Mouse (Mus musculus) liver (tissue): ENCODE measurements around the gene Flt4.
A peak's percentile ranks its signal among the peaks of the same experiment; 100 is the strongest.
"Not testable (repeated sequence)": the region's sequence is repeated elsewhere in the genome, so short reads cannot be mapped to it uniquely, and the experiment has no call there.

Experiments used
- DNase-seq: peaks from one replicate; pipeline ENCODE4 v3.0.0-alpha.2; 2020; ENCODE audit warnings: mixed read lengths

Gene Flt4

GRCm38 (mm10) chr11:49608938-49609867, at the start of gene Flt4:
TSS of gene Flt4 (plus strand) at chr11:49609263.
- DNase-seq, result not testable (repeated sequence)

DNA sequence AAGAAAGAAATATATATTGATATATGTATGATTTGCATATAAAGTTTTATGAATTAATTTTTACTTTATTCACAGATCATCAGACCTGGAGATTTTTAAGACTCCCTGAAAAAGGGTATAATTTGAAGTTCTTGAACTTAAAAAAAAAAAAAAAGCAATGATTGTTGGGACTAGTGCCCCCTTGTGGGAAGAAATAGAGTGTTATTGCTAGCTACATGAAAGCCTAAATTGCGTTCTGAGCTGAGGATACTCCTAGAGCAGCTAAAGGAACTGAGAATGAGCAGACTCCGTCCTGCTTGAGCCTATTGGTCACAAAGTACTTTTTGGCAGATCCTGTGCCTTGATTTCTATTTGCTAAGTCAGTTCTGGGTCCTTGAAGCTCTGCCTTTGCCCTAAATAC, 34.0 kb upstream of the Flt4 start:
- not testable (repeated sequence) for DNase-seq

GRCm38 (mm10) chr11:49580452-49580851, 28.6 kb upstream of the Flt4 start:
- not testable (repeated sequence) for DNase-seq

DNA sequence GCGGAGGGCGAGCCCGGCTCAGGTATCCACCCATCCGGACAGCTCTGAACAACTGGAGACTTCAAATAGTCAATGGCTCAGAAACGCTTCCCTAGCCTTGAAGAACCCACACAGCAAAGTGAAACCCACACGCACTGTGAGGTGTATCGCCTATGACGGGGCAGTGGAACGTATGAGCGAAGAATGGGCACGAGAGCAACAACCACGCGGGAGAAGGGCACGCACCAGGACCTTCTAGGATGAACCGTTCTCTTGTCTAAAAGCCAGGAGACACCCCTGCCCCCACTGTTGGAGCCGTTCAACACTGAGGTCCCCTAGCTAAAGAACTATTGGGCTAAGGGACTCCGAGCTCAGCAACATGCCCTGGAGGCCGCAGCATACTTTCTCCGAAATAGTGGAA, 18.9 kb upstream of the Flt4 start:
- DNase-seq, result no peak

GRCm38 (mm10) chr11:49597149-49597548, 11.9 kb upstream of the Flt4 start:
- not testable (repeated sequence) for DNase-seq

DNA sequence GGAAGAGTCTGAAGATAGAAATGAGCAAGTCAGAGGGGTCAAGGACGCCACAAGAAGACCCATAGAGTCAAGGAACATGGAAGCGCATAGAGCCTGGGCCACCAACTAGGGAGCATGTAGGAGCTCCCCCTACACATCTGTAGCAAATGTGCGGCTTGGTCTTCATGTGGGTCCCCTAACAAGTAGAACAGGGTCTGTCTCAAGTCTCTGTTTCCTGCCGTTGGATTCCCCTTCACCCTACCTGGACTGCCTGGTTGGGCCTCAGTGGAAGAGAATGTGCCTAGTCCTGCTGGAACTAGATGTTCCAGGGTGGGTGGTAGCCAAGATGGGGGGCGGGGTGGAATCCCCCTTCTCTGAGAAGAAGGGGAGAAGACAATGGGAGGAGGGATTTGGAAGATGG, 757 bp upstream of the Flt4 start:
- not testable (repeated sequence) for DNase-seq

DNA sequence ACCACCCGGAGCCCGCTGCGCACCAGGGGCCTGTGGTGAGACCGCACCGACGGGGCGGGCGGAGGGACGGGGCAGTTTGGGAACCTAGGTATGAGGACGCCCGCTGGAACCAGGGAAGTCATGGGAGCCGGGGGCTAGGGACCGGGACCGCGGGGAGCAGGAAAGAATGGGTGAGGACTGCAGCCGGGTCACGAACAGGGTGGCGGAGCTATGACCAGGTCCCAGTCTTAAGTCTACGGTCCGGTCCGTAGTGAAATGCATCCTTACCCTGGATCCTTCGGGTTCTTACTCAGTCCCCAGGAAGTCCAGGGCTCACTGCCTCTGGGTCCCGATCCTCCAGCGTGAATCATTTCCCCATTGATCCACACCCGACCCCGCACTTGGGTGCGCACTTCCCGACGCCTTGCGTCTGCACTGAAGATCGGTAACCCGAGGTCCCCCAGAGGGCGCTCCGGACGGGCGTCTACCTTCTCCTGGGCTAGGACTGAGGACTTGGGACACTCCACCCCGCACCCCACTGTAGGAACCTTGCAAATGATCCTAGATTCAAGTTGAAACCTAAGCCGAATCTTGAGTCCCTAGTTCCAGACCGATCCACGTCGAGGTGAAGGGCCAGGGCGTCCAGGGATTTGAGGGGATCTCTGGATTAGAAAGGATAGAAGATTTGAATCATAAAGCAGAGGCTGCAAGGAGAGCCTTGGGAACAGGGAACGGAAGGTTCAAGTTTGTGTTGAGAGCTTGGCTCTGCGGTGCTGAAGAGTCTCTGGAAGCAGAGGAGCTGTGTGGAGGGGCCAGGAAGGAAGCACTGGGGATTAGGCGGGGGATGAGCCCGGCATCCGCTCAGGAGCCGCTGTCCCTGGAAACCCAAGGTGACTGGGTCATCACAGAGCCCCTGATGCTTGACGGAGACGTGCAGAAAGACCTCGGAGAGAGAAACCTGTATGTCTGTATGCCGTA, 1.1 kb downstream of the Flt4 start:
- not testable (repeated sequence) for DNase-seq

- not testable (repeated sequence) for DNase-seq
Measured at GRCm38 (mm10) chr11:49611349-49611748, 2.3 kb downstream of the Flt4 start.

DNA sequence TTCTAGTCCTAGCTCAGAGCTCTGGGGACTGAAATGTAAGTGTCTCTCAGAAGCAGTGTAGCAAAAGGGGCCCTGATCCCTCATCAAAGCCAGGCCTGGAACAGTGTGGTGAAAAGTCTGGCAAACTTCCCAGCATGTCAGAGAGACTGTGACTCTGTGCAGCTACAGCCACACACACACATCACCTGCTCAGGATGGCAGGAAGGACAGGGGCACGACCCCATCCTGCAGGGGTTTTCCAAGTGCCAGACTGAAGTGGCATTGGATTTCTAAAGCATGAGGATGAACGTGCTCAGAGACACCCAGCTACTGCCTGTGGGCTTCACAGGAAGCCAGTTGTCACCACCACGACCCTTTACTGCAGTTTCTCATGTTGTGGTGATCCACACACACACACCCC, 3.1 kb downstream of the Flt4 start:
- no peak for DNase-seq

GRCm38 (mm10) chr11:49613349-49613748, 4.3 kb downstream of the Flt4 start:
- peak; percentile 39 for DNase-seq

- DNase-seq, result no peak
Measured at GRCm38 (mm10) chr11:49615856-49616725, 7.0 kb downstream of the Flt4 start.

- no peak for DNase-seq
Measured at GRCm38 (mm10) chr11:49618476-49618875, 9.4 kb downstream of the Flt4 start.

DNA sequence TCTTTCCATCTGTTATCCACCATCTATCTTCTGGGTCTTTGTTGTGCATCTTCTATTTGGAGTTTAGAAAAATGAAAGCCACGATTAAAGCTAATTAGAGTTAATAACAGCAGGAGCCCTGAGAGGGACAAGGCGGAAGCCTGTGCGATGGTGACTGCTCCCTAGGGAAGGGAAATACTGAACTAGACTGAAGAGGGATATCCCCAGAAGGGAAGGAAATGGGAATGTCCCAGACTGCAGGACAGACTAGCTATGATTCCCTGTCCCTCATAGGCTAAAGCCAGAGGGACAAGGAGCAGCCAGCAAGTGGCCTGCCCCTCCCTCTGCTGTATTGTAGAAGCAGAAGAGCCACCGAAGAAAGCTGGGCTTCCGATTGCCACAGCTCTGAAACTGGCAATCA, 12.9 kb downstream of the Flt4 start:
- no peak for DNase-seq

DNA sequence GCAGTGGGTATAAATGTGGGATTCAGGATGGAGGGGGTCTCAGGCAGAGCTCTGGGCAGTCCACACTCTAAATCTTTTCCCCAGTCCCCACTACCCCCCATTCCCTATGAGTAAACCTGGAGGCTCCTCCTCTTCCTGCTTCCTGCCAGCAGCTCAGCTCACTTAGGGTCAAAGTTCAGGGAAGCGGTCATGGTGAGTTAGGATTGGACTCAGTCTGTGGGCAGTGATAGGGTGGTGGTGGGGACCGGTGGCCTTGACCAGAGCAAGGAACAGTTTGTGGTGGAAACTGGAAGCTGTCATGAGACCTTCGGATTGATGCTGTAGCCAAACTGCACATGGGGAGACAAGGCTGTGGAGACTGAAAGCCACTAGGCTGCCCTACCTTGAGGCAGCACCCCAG, 15.1 kb downstream of the Flt4 start:
- DNase-seq, result no peak

DNA sequence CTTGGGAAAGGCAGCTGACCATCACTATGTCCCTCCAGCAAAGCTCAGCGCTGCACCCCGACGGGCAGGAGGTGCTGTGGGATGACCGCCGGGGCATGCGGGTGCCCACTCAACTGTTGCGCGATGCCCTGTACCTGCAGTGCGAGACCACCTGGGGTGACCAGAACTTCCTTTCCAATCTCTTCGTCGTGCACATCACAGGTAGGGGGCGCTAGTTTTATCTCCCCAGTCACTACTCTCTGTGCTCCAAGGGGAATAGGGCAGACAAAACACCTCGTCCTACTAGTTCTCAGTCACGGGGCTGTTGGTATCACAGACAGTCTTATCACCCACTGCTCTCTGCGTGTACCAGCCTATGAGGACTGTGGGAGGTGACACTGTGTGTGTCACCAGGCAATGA, 16.8 kb downstream of the Flt4 start:
- no peak for DNase-seq

GRCm38 (mm10) chr11:49626748-49627147, 17.7 kb downstream of the Flt4 start:
- DNase-seq, result no peak

GRCm38 (mm10) chr11:49631154-49631553, 22.1 kb downstream of the Flt4 start:
- DNase-seq, result no peak

GRCm38 (mm10) chr11:49632256-49632655, 23.2 kb downstream of the Flt4 start:
- no peak for DNase-seq

GRCm38 (mm10) chr11:49634101-49634500, 25.0 kb downstream of the Flt4 start:
- DNase-seq, result no peak

DNA sequence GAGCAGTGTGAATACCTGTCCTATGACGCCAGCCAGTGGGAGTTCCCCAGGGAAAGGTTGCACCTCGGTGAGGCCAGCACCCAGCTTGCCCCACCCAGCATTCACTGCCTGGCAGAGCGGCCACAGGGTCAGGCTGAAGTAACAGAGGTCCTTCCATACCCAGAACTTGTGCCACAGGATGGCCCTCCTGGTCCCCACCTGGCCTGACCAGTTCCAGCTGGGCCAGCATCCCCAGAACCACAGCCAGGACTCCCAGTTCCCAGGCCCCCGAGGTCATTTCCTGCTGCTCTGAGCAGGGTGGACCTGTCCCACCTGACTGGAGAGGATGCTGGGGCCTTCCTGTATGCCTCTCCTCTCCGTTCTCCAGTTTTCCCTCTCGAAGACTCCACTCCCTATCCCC, 26.6 kb downstream of the Flt4 start:
- DNase-seq, result no peak

- DNase-seq, result no peak
Measured at GRCm38 (mm10) chr11:49636449-49636848, 27.4 kb downstream of the Flt4 start.

DNA sequence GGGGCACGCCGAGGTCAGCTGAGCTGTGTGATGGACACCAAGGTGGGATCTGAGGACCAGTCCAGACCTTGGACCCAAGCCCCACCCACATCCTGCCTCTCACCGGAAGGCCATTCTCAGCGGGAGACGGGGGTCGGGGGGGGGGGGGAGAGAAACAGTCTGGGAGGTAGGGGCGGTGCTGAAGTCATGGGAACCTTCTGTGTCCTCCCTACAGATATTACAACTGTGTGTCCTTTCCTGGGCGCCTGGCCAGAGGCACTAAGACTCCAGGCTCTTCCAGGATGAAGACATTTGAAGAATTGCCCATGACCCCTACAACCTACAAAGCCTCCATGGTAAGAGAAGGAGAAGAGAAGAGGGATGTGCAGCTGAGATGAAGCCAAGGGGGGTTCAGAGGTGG, 36.6 kb downstream of the Flt4 start:
- no peak for DNase-seq
